In genomic region chr14:36919146-36919545, GRCm38 (mm10) we compare ENCODE assay signal across 8 mouse cellular contexts. TPM values are rescaled to one million over a fixed set of nuclear protein-coding genes. Genes with fewer than 3 reads are reported as not detected.
DNase-seq lines count a peak whose midpoint lies in the region; ATAC-seq and TF ChIP-seq lines count a peak whose summit lies in the region.

No protein-coding gene starts in this region.

- 0 out of 2 replicates have a peak overlapping the region, but pooled peaks have one; percentile 2 for H3K4me2 ChIP-seq in embryonic facial prominence, embryonic 11.5 days (ENCODE audit: low read depth, low read length)
- peak overlapping the region; percentile 2 for H3K4me2 ChIP-seq in midbrain, postnatal 0 days (ENCODE audit: low read depth, low read length, poor library complexity, severe bottlenecking)

- 0 out of 2 replicates have a peak, but pooled peaks have one; percentile 65 for ATAC-seq in embryonic facial prominence, embryonic 11.5 days (replicated peaks; ENCODE audit: insufficient number of reproducible peaks, low FRiP score, low TSS enrichment, low read depth)
- ATAC-seq in midbrain, postnatal 0 days (ENCODE audit: low FRiP score): peak; percentile 81

- no peaks in the 10 kb centered on the region for H3K36me3 ChIP-seq in embryonic facial prominence, embryonic 11.5 days (replicated peaks; ENCODE audit: control insufficient read depth, insufficient read depth, low read depth, low read length)
- H3K36me3 ChIP-seq in kidney, adult 2 months (ENCODE audit: control insufficient read depth, insufficient read depth, low read length): peaks cover 5% of the 10 kb centered on the region
- no peaks in the 10 kb centered on the region for H3K36me3 ChIP-seq in midbrain, postnatal 0 days (ENCODE audit: insufficient read depth, low read length)

- TF ChIP-seq CTCF in kidney, adult 2 months (conservative IDR thresholded peaks at IDR 0.05; ENCODE audit: insufficient read depth, insufficient read length, low read depth, low read length): no peak
- no peak for TF ChIP-seq CTCF in midbrain, postnatal 0 days (IDR thresholded peaks at IDR 0.05)

- no peaks in the 10 kb centered on the region for H3K9me3 ChIP-seq in embryonic facial prominence, embryonic 11.5 days (replicated peaks; ENCODE audit: control insufficient read depth, low read length)
- no peaks in the 10 kb centered on the region for H3K9me3 ChIP-seq in midbrain, postnatal 0 days (ENCODE audit: low read length)

- H3K4me3 ChIP-seq in embryonic facial prominence, embryonic 11.5 days (ENCODE audit: low read depth, low read length): no peak overlapping the region
- peak overlapping the region; percentile 63 for H3K4me3 ChIP-seq in kidney, adult 2 months (ENCODE audit: insufficient read depth, low read depth, low read length)
- H3K4me3 ChIP-seq in midbrain, postnatal 0 days (ENCODE audit: low read depth, low read length): peak overlapping the region; percentile 15; the same call in 1 of the 2 replicates

- no peaks in the 10 kb centered on the region for H3K4me1 ChIP-seq in embryonic facial prominence, embryonic 11.5 days (ENCODE audit: control insufficient read depth, insufficient read depth, low read length)
- H3K4me1 ChIP-seq in kidney, adult 2 months (ENCODE audit: control insufficient read depth, insufficient read depth, low read length): peaks cover 39% of the 10 kb centered on the region
- no peaks in the 10 kb centered on the region for H3K4me1 ChIP-seq in midbrain, postnatal 0 days (ENCODE audit: insufficient read depth, low read length)

- H3K27ac ChIP-seq in embryonic facial prominence, embryonic 11.5 days (replicated peaks; ENCODE audit: low read depth, low read length): peak overlapping the region; percentile 52
- peak overlapping the region; percentile 96 for H3K27ac ChIP-seq in kidney, adult 2 months (ENCODE audit: insufficient read depth, low read depth, low read length)
- H3K27ac ChIP-seq in midbrain, postnatal 0 days (ENCODE audit: low read depth, low read length): peak overlapping the region; percentile 78

- intact Hi-C loops in left cerebral cortex, postnatal 36 days (cut with DNase I): no loop called here

- 18% methylated on average over 13 of the region's 13 CpGs for WGBS in embryonic facial prominence, embryonic 11.5 days
- 1% methylated on average over 13 of the region's 13 CpGs for WGBS in kidney, adult 2 months
- WGBS in midbrain, postnatal 0 days: 54% methylated on average over 13 of the region's 13 CpGs

- DNase-seq in adrenal gland, postnatal 25 days: peak; percentile 49
- peak; percentile 73 for DNase-seq in embryonic facial prominence, embryonic 11.5 days (ENCODE audit: low spot score)
- peak; percentile 91 to 95 for DNase-seq in heart, adult 18-20 months
- peak; percentile 93 for DNase-seq in kidney, adult 2 months
- DNase-seq in left cerebral cortex, postnatal 36 days (ENCODE audit: low spot score in 2 of 2): peak; percentile 74
- DNase-seq in midbrain, postnatal 0 days (ENCODE audit: low spot score): peak; percentile 71
- DNase-seq in urinary bladder, postnatal 10 days (ENCODE audit: low spot score): peak; percentile 31
- no peak for DNase-seq in spleen, adult 12 weeks (ENCODE audit: low spot score)

- H3K9ac ChIP-seq in embryonic facial prominence, embryonic 11.5 days (replicated peaks; ENCODE audit: low read length): peak overlapping the region; percentile 43
- no peak overlapping the region for H3K9ac ChIP-seq in midbrain, postnatal 0 days (replicated peaks; ENCODE audit: low read length, poor library complexity, severe bottlenecking)

- H3K27me3 ChIP-seq in embryonic facial prominence, embryonic 11.5 days (ENCODE audit: control insufficient read depth, insufficient read depth, low read length): no peaks in the 10 kb centered on the region
- no peaks in the 10 kb centered on the region for H3K27me3 ChIP-seq in kidney, adult 2 months (replicated peaks; ENCODE audit: control insufficient read depth, insufficient read depth, low read length)
- no peaks in the 10 kb centered on the region for H3K27me3 ChIP-seq in midbrain, postnatal 0 days (ENCODE audit: insufficient read depth, low read length)

- peak; percentile 42 for TF ChIP-seq POLR2A in kidney, adult 2 months (IDR thresholded peaks at IDR 0.05; ENCODE audit: low read depth, low read length)

RNA-seq across cellular contexts. Expression of gene Ccser2, which starts 49.4 kb away (rescaled TPM):
- 31.3 and 33.2 TPM in 2 replicates for total RNA-seq in adrenal gland, postnatal 25 days (2021)
- 34.5 and 39.0 TPM in 2 replicates for polyA plus RNA-seq in embryonic facial prominence, embryonic 11.5 days (2014; fragmentation: Nextera tagmentation; extraction: Ambion mirVana)
- 100 to 1,000 TPM; 114 to 118 TPM for total RNA-seq in heart, adult 18-20 months (2021)
- 74.9 and 75.0 TPM in 2 replicates for polyA plus RNA-seq in kidney, adult 2 months (2012; rRNA removed)
- 10 to 100 TPM; 81.6 to 84.1 TPM for total RNA-seq in left cerebral cortex, postnatal 36 days (2021)
- total RNA-seq in midbrain, postnatal 0 days (2014; rRNA removed): 81.0 and 85.5 TPM in 2 replicates
- 96.3 and 99.1 TPM in 2 replicates for polyA plus RNA-seq in midbrain, postnatal 0 days (2015; fragmentation: Nextera tagmentation; extraction: Ambion mirVana)
